13 mouse cellular contexts compared by ENCODE assay signal in genomic region chr6:108785551-108785950, GRCm38 (mm10). TPM values are rescaled to one million over a fixed set of nuclear protein-coding genes. Genes with fewer than 3 reads are reported as not detected.
A peak's percentile ranks its signal among the peaks of the same experiment; 100 is the strongest.
DNase-seq lines count a peak whose midpoint lies in the region; ATAC-seq lines count a peak whose summit lies in the region.
"Had no signal": no experiment of that assay in that cellular context is flagged by ENCODE, and none has a peak within 500 bp of the region (broad histone marks: within the 10 kb centered on the region; RNA-seq: fewer than 3 reads in every experiment).

No protein-coding gene starts in this region.

- peaks cover 20% of the 10 kb centered on the region for H3K4me1 ChIP-seq in heart, embryonic 15.5 days (replicated peaks)
- peaks cover 16% of the 10 kb centered on the region for H3K4me1 ChIP-seq in heart, embryonic 12.5 days (replicated peaks)
- peaks cover 14% of the 10 kb centered on the region for H3K4me1 ChIP-seq in midbrain, embryonic 14.5 days (ENCODE audit: control insufficient read depth, insufficient read depth, low read length)
- H3K4me1 ChIP-seq in midbrain, embryonic 15.5 days: peaks cover 27% of the 10 kb centered on the region
- peaks cover 40% of the 10 kb centered on the region for H3K4me1 ChIP-seq in liver, embryonic 13.5 days (replicated peaks)

- DNase-seq in midbrain, embryonic 14.5 days: no peak
- no peak for DNase-seq in liver, embryonic 13.5 days
- no peak for DNase-seq in adrenal gland, postnatal 14 days
- no peak for DNase-seq in urinary bladder, postnatal 36 days (ENCODE audit: low spot score in 2 of 2)
- DNase-seq: adrenal gland, adult 8-10 months; cerebellum, adult 9-10 months had no signal

- H3K9me3 ChIP-seq in heart, embryonic 15.5 days (replicated peaks): no peaks in the 10 kb centered on the region
- H3K9me3 ChIP-seq in heart, embryonic 12.5 days (replicated peaks): no peaks in the 10 kb centered on the region
- no peaks in the 10 kb centered on the region for H3K9me3 ChIP-seq in midbrain, embryonic 14.5 days (ENCODE audit: control insufficient read depth, low read length)
- no peaks in the 10 kb centered on the region for H3K9me3 ChIP-seq in midbrain, embryonic 15.5 days
- H3K9me3 ChIP-seq in liver, embryonic 13.5 days (replicated peaks): no peaks in the 10 kb centered on the region
- H3K9me3 ChIP-seq: forebrain, embryonic 13.5 days; limb, embryonic 13.5 days; midbrain, embryonic 12.5 days had no signal

- 85% methylated on average over 3 of the region's 3 CpGs for WGBS in heart, embryonic 15.5 days
- 81% methylated on average over 3 of the region's 3 CpGs for WGBS in heart, embryonic 12.5 days
- 92% methylated on average over 3 of the region's 3 CpGs for WGBS in midbrain, embryonic 14.5 days
- 91% methylated on average over 3 of the region's 3 CpGs for WGBS in midbrain, embryonic 15.5 days
- 66% methylated on average over 3 of the region's 3 CpGs for WGBS in liver, embryonic 13.5 days (ENCODE audit: insufficient replicate concordance)

- no peak overlapping the region for H3K27ac ChIP-seq in heart, embryonic 15.5 days
- H3K27ac ChIP-seq in heart, embryonic 12.5 days (ENCODE audit: poor library complexity, severe bottlenecking): no peak overlapping the region
- no peak overlapping the region for H3K27ac ChIP-seq in midbrain, embryonic 14.5 days (replicated peaks; ENCODE audit: low read depth, low read length)
- H3K27ac ChIP-seq in midbrain, embryonic 15.5 days: no peak overlapping the region
- no peak overlapping the region for H3K27ac ChIP-seq in liver, embryonic 13.5 days
- H3K27ac ChIP-seq: forebrain, embryonic 13.5 days; limb, embryonic 13.5 days; midbrain, embryonic 12.5 days had no signal

- H3K36me3 ChIP-seq in heart, embryonic 15.5 days: no peaks in the 10 kb centered on the region
- 0 out of 2 replicates have a peak, but pooled peaks cover 3% of the 10 kb centered on the region for H3K36me3 ChIP-seq in heart, embryonic 12.5 days
- H3K36me3 ChIP-seq in midbrain, embryonic 14.5 days (ENCODE audit: control insufficient read depth, insufficient read depth, low read length): no peaks in the 10 kb centered on the region
- H3K36me3 ChIP-seq in midbrain, embryonic 15.5 days (replicated peaks): no peaks in the 10 kb centered on the region
- peaks cover 6% of the 10 kb centered on the region; the same call in 1 of the 2 replicates for H3K36me3 ChIP-seq in liver, embryonic 13.5 days
- H3K36me3 ChIP-seq: midbrain, embryonic 12.5 days had no signal

- H3K4me3 ChIP-seq in heart, embryonic 15.5 days: no peak overlapping the region
- H3K4me3 ChIP-seq in heart, embryonic 12.5 days: no peak overlapping the region
- no peak overlapping the region for H3K4me3 ChIP-seq in midbrain, embryonic 14.5 days (replicated peaks; ENCODE audit: low read depth, low read length)
- H3K4me3 ChIP-seq in midbrain, embryonic 15.5 days: no peak overlapping the region
- 0 out of 2 replicates have a peak overlapping the region, but pooled peaks have one; percentile 99 for H3K4me3 ChIP-seq in liver, embryonic 13.5 days (replicated peaks)
- H3K4me3 ChIP-seq: forebrain, embryonic 13.5 days; midbrain, embryonic 12.5 days had no signal

- no peak for ATAC-seq in heart, embryonic 15.5 days (replicated peaks; ENCODE audit: insufficient number of reproducible peaks, insufficient read depth, low FRiP score, low read depth)
- ATAC-seq in heart, embryonic 12.5 days (ENCODE audit: insufficient number of reproducible peaks, low FRiP score): no peak
- ATAC-seq in midbrain, embryonic 14.5 days (ENCODE audit: low FRiP score, low TSS enrichment): no peak
- ATAC-seq in midbrain, embryonic 15.5 days (replicated peaks): no peak
- ATAC-seq in liver, embryonic 13.5 days (ENCODE audit: low read depth): no peak
- no peak for ATAC-seq in megakaryocyte-erythroid progenitor cell, adult 5-6 weeks (replicated peaks; ENCODE audit: low FRiP score, low TSS enrichment, poor library complexity, severe bottlenecking)
- ATAC-seq: forebrain, embryonic 13.5 days had no signal

- H3K4me2 ChIP-seq in heart, embryonic 15.5 days: peak overlapping the region; percentile 74; the same call in 1 of the 2 replicates
- no peak overlapping the region for H3K4me2 ChIP-seq in heart, embryonic 12.5 days
- H3K4me2 ChIP-seq in midbrain, embryonic 14.5 days (ENCODE audit: low read length): 0 out of 2 replicates have a peak overlapping the region, but pooled peaks have one; percentile 83
- H3K4me2 ChIP-seq in midbrain, embryonic 15.5 days: no peak overlapping the region
- peak overlapping the region; percentile 81 for H3K4me2 ChIP-seq in liver, embryonic 13.5 days

- no peak overlapping the region for H3K9ac ChIP-seq in heart, embryonic 15.5 days
- H3K9ac ChIP-seq in heart, embryonic 12.5 days: no peak overlapping the region
- no peak overlapping the region for H3K9ac ChIP-seq in midbrain, embryonic 14.5 days (replicated peaks; ENCODE audit: low read length)
- no peak overlapping the region for H3K9ac ChIP-seq in midbrain, embryonic 15.5 days
- no peak overlapping the region for H3K9ac ChIP-seq in liver, embryonic 13.5 days
- H3K9ac ChIP-seq: midbrain, embryonic 12.5 days had no signal

- no peaks in the 10 kb centered on the region for H3K27me3 ChIP-seq in heart, embryonic 15.5 days
- no peaks in the 10 kb centered on the region for H3K27me3 ChIP-seq in heart, embryonic 12.5 days (replicated peaks)
- H3K27me3 ChIP-seq in midbrain, embryonic 14.5 days (ENCODE audit: control insufficient read depth, insufficient read depth, low read length): no peaks in the 10 kb centered on the region
- no peaks in the 10 kb centered on the region for H3K27me3 ChIP-seq in midbrain, embryonic 15.5 days (replicated peaks)
- H3K27me3 ChIP-seq in liver, embryonic 13.5 days: no peaks in the 10 kb centered on the region
- H3K27me3 ChIP-seq: forebrain, embryonic 13.5 days; limb, embryonic 13.5 days; midbrain, embryonic 12.5 days had no signal

RNA-seq across cellular contexts. Expression of gene Arl8b, which starts 2.7 kb away (rescaled TPM):
- polyA plus RNA-seq in heart, embryonic 15.5 days (2015; fragmentation: Nextera tagmentation; extraction: Ambion mirVana): 64.1 and 66.0 TPM in 2 replicates
- polyA plus RNA-seq in heart, embryonic 12.5 days (2016; fragmentation: Nextera tagmentation; extraction: Ambion mirVana): 71.6 and 72.6 TPM in 2 replicates
- polyA plus RNA-seq in midbrain, embryonic 14.5 days (2014; fragmentation: Nextera tagmentation; extraction: Ambion mirVana): 98.8 and 113 TPM in 2 replicates
- 90.5 and 91.0 TPM in 2 replicates for polyA plus RNA-seq in midbrain, embryonic 15.5 days (2015; fragmentation: Nextera tagmentation; extraction: Ambion mirVana)
- polyA plus RNA-seq in liver, embryonic 13.5 days (2015; fragmentation: Nextera tagmentation; extraction: Ambion mirVana): 38.0 and 57.2 TPM in 2 replicates
- total RNA-seq in adrenal gland, postnatal 14 days (2021): 104 and 112 TPM in 2 replicates
- total RNA-seq in megakaryocyte-erythroid progenitor cell, adult 5-6 weeks (2014; fragmentation: Nextera tagmentation): 50.7 and 76.2 TPM in 2 replicates
- 55.7 and 58.4 TPM in 2 replicates for total RNA-seq in megakaryocyte-erythroid progenitor cell, adult 5-6 weeks (2017)

RNA-seq across cellular contexts. Expression of gene Edem1, which starts 42.9 kb away (rescaled TPM):
- 10.7 and 15.1 TPM in 2 replicates for polyA plus RNA-seq in heart, embryonic 15.5 days (2015; fragmentation: Nextera tagmentation; extraction: Ambion mirVana)
- 15.4 and 15.6 TPM in 2 replicates for polyA plus RNA-seq in heart, embryonic 12.5 days (2016; fragmentation: Nextera tagmentation; extraction: Ambion mirVana)
- 7.3 and 8.3 TPM in 2 replicates for polyA plus RNA-seq in midbrain, embryonic 14.5 days (2014; fragmentation: Nextera tagmentation; extraction: Ambion mirVana)
- polyA plus RNA-seq in midbrain, embryonic 15.5 days (2015; fragmentation: Nextera tagmentation; extraction: Ambion mirVana): 4.5 and 6.5 TPM in 2 replicates
- 13.5 and 20.8 TPM in 2 replicates for polyA plus RNA-seq in liver, embryonic 13.5 days (2015; fragmentation: Nextera tagmentation; extraction: Ambion mirVana)
- total RNA-seq in adrenal gland, postnatal 14 days (2021): 54.8 and 73.2 TPM in 2 replicates
- 11.9 and 19.7 TPM in 2 replicates for total RNA-seq in megakaryocyte-erythroid progenitor cell, adult 5-6 weeks (2014; fragmentation: Nextera tagmentation)
- total RNA-seq in megakaryocyte-erythroid progenitor cell, adult 5-6 weeks (2017): 11.9 and 12.9 TPM in 2 replicates

Comparison
In these comparisons a context has a peak if more than half of its experiments do, and no peak if none do; other contexts are left out.
1. H3K4me2 ChIP-seq: peak in heart, embryonic 15.5 days (single experiment), midbrain, embryonic 14.5 days (single experiment) and liver, embryonic 13.5 days (single experiment); none in heart, embryonic 12.5 days (single experiment) and midbrain, embryonic 15.5 days (single experiment).